Mouse (Mus musculus) kidney, embryonic 14.5 days (tissue): ENCODE results near the gene Irgm2. TPM values are rescaled to one million over a fixed set of nuclear protein-coding genes. Genes with fewer than 3 reads are reported as not detected.

Experiments
- ATAC-seq: fragments of 200-750 bp; cut with Nextera tagmentation; 2 replicates; pipeline ENCODE4 v1.8.0; 2017; ENCODE audit warnings: moderate number of reproducible peaks, mild to moderate bottlenecking, moderate TSS enrichment, moderate library complexity; ENCODE audit not compliant: low FRiP score, low TSS enrichment
- H3K27ac ChIP-seq: fragments of 300-500 bp; sonication (generic); 2 replicates; pipeline ENCODE4 v1.5.1; 2014; ENCODE audit warnings: low read depth, mild to moderate bottlenecking, low read length, moderate library complexity, mixed read lengths
- H3K27me3 ChIP-seq: fragments of 300-500 bp; sonication (generic); 2 replicates; pipeline ENCODE4 v1.6.1; 2014; ENCODE audit warnings: mild to moderate bottlenecking, low read length; ENCODE audit not compliant: control insufficient read depth, insufficient read depth
- H3K36me3 ChIP-seq: fragments of 300-500 bp; sonication (generic); 2 replicates; pipeline ENCODE4 v1.6.1; 2014; ENCODE audit warnings: low read length, mixed read lengths; ENCODE audit not compliant: control insufficient read depth, insufficient read depth
- H3K4me1 ChIP-seq: fragments of 300-500 bp; sonication (generic); 2 replicates; pipeline ENCODE4 v1.6.1; 2014; ENCODE audit warnings: low read length, mixed read lengths; ENCODE audit not compliant: control insufficient read depth, insufficient read depth
- H3K4me2 ChIP-seq: fragments of 300-500 bp; sonication (generic); replicated peaks from 2 replicates; pipeline ENCODE4 v1.6.1; 2014; ENCODE audit warnings: low read depth, mild to moderate bottlenecking, low read length
- H3K4me3 ChIP-seq: fragments of 300-500 bp; sonication (generic); 2 replicates; pipeline ENCODE4 v1.5.1; 2014; ENCODE audit warnings: mild to moderate bottlenecking, low read length
- H3K9ac ChIP-seq: fragments of 300-500 bp; sonication (generic); 2 replicates; pipeline ENCODE4 v1.6.1; 2014; ENCODE audit warnings: low read depth, mild to moderate bottlenecking, low read length, moderate library complexity
- H3K9me3 ChIP-seq: fragments of 300-500 bp; sonication (generic); 2 replicates; pipeline ENCODE4 v1.6.1; 2016; ENCODE audit warnings: low read length; ENCODE audit not compliant: control insufficient read depth
- WGBS: fragments of 180-500 bp; shearing (Covaris S2); extraction: QIAGEN DNeasy Blood & Tissue Kit; methylation state at CpG from one replicate; pipeline ENCODE4 v1.1.7; 2014; 5-methylcytosine and 5-hydroxymethylcytosine counted together
- polyA plus RNA-seq: library from polyadenylated mRNA; unstranded; fragments of >200 nt; fragmentation: Nextera tagmentation; extraction: Ambion mirVana; gene quantifications from 2 replicates; pipeline ENCODE4 v1.2.1, GENCODE M21; 2014

Gene Irgm2
- polyA plus RNA-seq, 1 experiment from 2014 or later, result 1.9 TPM

- Histone ChIP-seq H3K4me1 (no peaks in the 10 kb centered on the region), H3K9me3 (no peaks in the 10 kb centered on the region), H3K4me3 (no peak overlapping the region), H3K27me3 (no peaks in the 10 kb centered on the region), H3K4me2 (no peak overlapping the region), H3K9ac (no peak overlapping the region), H3K27ac (no peak overlapping the region), H3K36me3 (no peaks in the 10 kb centered on the region)
- WGBS, result 84% methylated on average over 4 of the region's 4 CpGs
- no peak for ATAC-seq
Measured at GRCm38 (mm10) chr11:58261826-58262225, 62.4 kb downstream of the Irgm2 start.

- no peak for ATAC-seq
- no peaks in the 10 kb centered on the region for H3K9me3 ChIP-seq
- H3K4me1 ChIP-seq, result no peaks in the 10 kb centered on the region
- H3K4me2 ChIP-seq, result no peak overlapping the region
- 92% methylated on average over 3 of the region's 3 CpGs for WGBS
- no peaks in the 10 kb centered on the region for H3K36me3 ChIP-seq
- H3K27ac ChIP-seq, result no peak overlapping the region
- H3K4me3 ChIP-seq, result no peak overlapping the region
- no peak overlapping the region for H3K9ac ChIP-seq
- no peaks in the 10 kb centered on the region for H3K27me3 ChIP-seq
Measured at GRCm38 (mm10) chr11:58262336-58262735, 62.9 kb downstream of the Irgm2 start.

- H3K4me3 ChIP-seq, result no peak overlapping the region
- 71% methylated on average over 2 of the region's 2 CpGs for WGBS
- no peaks in the 10 kb centered on the region for H3K27me3 ChIP-seq
- ATAC-seq, result no peak
- H3K36me3 ChIP-seq, result no peaks in the 10 kb centered on the region
- no peak overlapping the region for H3K27ac ChIP-seq
- H3K9ac ChIP-seq, result no peak overlapping the region
- no peak overlapping the region for H3K4me2 ChIP-seq
- H3K4me1 ChIP-seq, result no peaks in the 10 kb centered on the region
- H3K9me3 ChIP-seq, result no peaks in the 10 kb centered on the region
Measured at GRCm38 (mm10) chr11:58263516-58263915, 64.1 kb downstream of the Irgm2 start.

- no peaks in the 10 kb centered on the region for H3K27me3 ChIP-seq
- H3K4me3 ChIP-seq, result no peak overlapping the region
- no peak overlapping the region for H3K27ac ChIP-seq
- no peak overlapping the region for H3K4me2 ChIP-seq
- WGBS, result 84% methylated on average over 9 of the region's 9 CpGs
- ATAC-seq, result no peak
- H3K9me3 ChIP-seq, result no peaks in the 10 kb centered on the region
- no peaks in the 10 kb centered on the region for H3K36me3 ChIP-seq
- no peaks in the 10 kb centered on the region for H3K4me1 ChIP-seq
- H3K9ac ChIP-seq, result no peak overlapping the region
Measured at GRCm38 (mm10) chr11:58264546-58264945, 65.1 kb downstream of the Irgm2 start.

- Histone ChIP-seq H3K4me2 (no peak overlapping the region), H3K27ac (no peak overlapping the region), H3K27me3 (peaks cover 5% of the 10 kb centered on the region; the same call in 1 of the 2 replicates), H3K4me3 (no peak overlapping the region), H3K36me3 (no peaks in the 10 kb centered on the region), H3K9ac (no peak overlapping the region), H3K4me1 (no peaks in the 10 kb centered on the region), H3K9me3 (no peaks in the 10 kb centered on the region)
- ATAC-seq, result no peak
- 87% methylated on average over 3 of the region's 3 CpGs for WGBS
Measured at GRCm38 (mm10) chr11:58268285-58268684, 68.9 kb downstream of the Irgm2 start.

Other genes with a start within 250 kb of the Irgm2 start
- 21.5 and 25.0 TPM in 2 replicates for gene Larp1, start 190.6 kb upstream of the Irgm2 start, polyA plus RNA-seq
- gene Gm12248, start 106.5 kb upstream of the Irgm2 start, polyA plus RNA-seq, result not detected in 2 replicates
- gene Cnot8, start 95.5 kb upstream of the Irgm2 start, polyA plus RNA-seq, result 62.0 and 89.1 TPM in 2 replicates
- 27.1 and 35.7 TPM in 2 replicates for gene Gemin5, start 31.1 kb upstream of the Irgm2 start, polyA plus RNA-seq
- 137 and 186 TPM in 2 replicates for gene Mrpl22, start 28.0 kb upstream of the Irgm2 start, polyA plus RNA-seq
- 3.3 and 4.2 TPM in 2 replicates for gene Igtp, start 62 bp upstream of the Irgm2 start, polyA plus RNA-seq
- not detected in 2 replicates for gene 4930438A08Rik, start 75.2 kb downstream of the Irgm2 start, polyA plus RNA-seq
- 19.3 and 23.1 TPM in 2 replicates for gene Zfp692, start 107.5 kb downstream of the Irgm2 start, polyA plus RNA-seq
- 34.4 and 34.5 TPM in 2 replicates for gene Zfp672, start 130.7 kb downstream of the Irgm2 start, polyA plus RNA-seq
- 17.0 and 27.5 TPM in 2 replicates for gene Sh3bp5l, start 131.1 kb downstream of the Irgm2 start, polyA plus RNA-seq
- not detected in 2 replicates for gene Lypd8, start 179.4 kb downstream of the Irgm2 start, polyA plus RNA-seq
- 0.36 TPM in 1 of 2 replicates, not detected in the other for gene 1810065E05Rik, start 221.5 kb downstream of the Irgm2 start, polyA plus RNA-seq
- gene Gm12253, start 232.9 kb downstream of the Irgm2 start, polyA plus RNA-seq, result not detected in 2 replicates